Mouse (Mus musculus) CH12.LX (cell line): ENCODE measurements around the gene Nudt21. TPM values are rescaled to one million over a fixed set of nuclear protein-coding genes. Genes with fewer than 3 reads are reported as not detected.

Source experiments
- DNase-seq: peaks from one replicate; pipeline ENCODE4 v3.0.0-alpha.2; 2013; ENCODE audit errors: extremely low read depth
- H3K27ac ChIP-seq: 2 replicates; pipeline ENCODE4 v1.5.1; 2012; ENCODE audit warnings: low read depth, mild to moderate bottlenecking, control low read depth, moderate library complexity; ENCODE audit not compliant: insufficient read depth
- H3K27me3 ChIP-seq: replicated peaks from 2 replicates; pipeline ENCODE3; 2012; ENCODE audit warnings: inconsistent platforms
- H3K36me3 ChIP-seq, 2 experiments: replicated peaks in 1 of 2; 2 replicates each; pipeline versions ENCODE3 to v1.6.1; 2012; ENCODE audit warnings: inconsistent platforms in 1 of 2, low read length in 1 of 2, mild to moderate bottlenecking in 1 of 2, mixed read lengths in 1 of 2, moderate library complexity in 1 of 2; ENCODE audit not compliant: control insufficient read depth in 1 of 2, insufficient read depth in 1 of 2
- H3K4me1 ChIP-seq, 2 experiments: 2 replicates each; pipeline ENCODE4 v1.6.1; 2012; ENCODE audit warnings: inconsistent platforms in 1 of 2, moderate library complexity in 1 of 2; ENCODE audit not compliant: insufficient read depth in 2 of 2, control insufficient read depth in 1 of 2
- H3K4me2 ChIP-seq: 2 replicates; pipeline ENCODE4 v1.6.1; 2012; ENCODE audit warnings: low read depth, mild to moderate bottlenecking, control low read depth; ENCODE audit not compliant: poor library complexity, insufficient read depth, severe bottlenecking
- H3K4me3 ChIP-seq, 3 experiments: fragments of 150-350 bp in 1 of 3; sonication (generic) in 1 of 3; replicated peaks in 1 of 3; 2 replicates each; pipeline versions ENCODE3 to v1.5.1; 2011 to 2012; ENCODE audit warnings: low read depth in 2 of 3, low read length in 2 of 3, mild to moderate bottlenecking in 2 of 3, moderate library complexity in 2 of 3, control low read depth in 1 of 3, improper control_type of control experiment in 1 of 3, inconsistent platforms in 1 of 3, mixed read lengths in 1 of 3; ENCODE audit not compliant: poor library complexity in 1 of 3
- H3K79me2 ChIP-seq: replicated peaks from 2 replicates; pipeline ENCODE4 v1.6.1; 2012; ENCODE audit warnings: mild to moderate bottlenecking, moderate library complexity; ENCODE audit not compliant: control insufficient read depth, poor library complexity, insufficient read depth, severe bottlenecking; ENCODE audit errors: extremely low read depth
- H3K9ac ChIP-seq: 2 replicates; pipeline ENCODE4 v1.6.1; 2012; ENCODE audit warnings: low read depth, mild to moderate bottlenecking, control low read depth, moderate library complexity; ENCODE audit not compliant: insufficient read depth
- H3K9me3 ChIP-seq: replicated peaks from 2 replicates; pipeline ENCODE3; 2012; ENCODE audit warnings: low read length, inconsistent platforms, mixed read lengths
- BHLHE40 ChIP-seq: IDR thresholded peaks from 2 replicates; pipeline ENCODE4 v1.6.1; 2011; ENCODE audit warnings: mild to moderate bottlenecking, low read depth, low read length, improper control_type of control experiment
- CTCF ChIP-seq, 2 experiments: IDR thresholded peaks in 1 of 2; conservative IDR thresholded peaks in 1 of 2; 2 replicates each; pipeline ENCODE4 v1.5.1; 2011 to 2012; ENCODE audit warnings: low read depth in 2 of 2, low read length in 2 of 2, improper control_type of control experiment in 1 of 2, inconsistent platforms in 1 of 2, mild to moderate bottlenecking in 1 of 2, moderate library complexity in 1 of 2
- ELF1 ChIP-seq: IDR thresholded peaks from 2 replicates; pipeline ENCODE4 v1.6.1; 2014; ENCODE audit warnings: low read depth, mild to moderate bottlenecking, inconsistent platforms, low read length, improper control_type of control experiment
- ETS1 ChIP-seq: conservative IDR thresholded peaks from 2 replicates; pipeline ENCODE4 v1.6.1; 2012; ENCODE audit warnings: low read depth, mild to moderate bottlenecking, inconsistent platforms, low read length, improper control_type of control experiment, moderate library complexity
- GABPA ChIP-seq: IDR thresholded peaks from 2 replicates; pipeline ENCODE4 v1.6.1; 2012; ENCODE audit warnings: low read depth, low read length, improper control_type of control experiment, inconsistent platforms; ENCODE audit not compliant: insufficient replicate concordance
- HCFC1 ChIP-seq: IDR thresholded peaks from 2 replicates; pipeline ENCODE4 v1.6.1; 2012; ENCODE audit warnings: low read depth, mild to moderate bottlenecking, inconsistent platforms, low read length, improper control_type of control experiment
- IRF4 ChIP-seq: IDR thresholded peaks from 2 replicates; pipeline ENCODE4 v1.6.1; 2014; ENCODE audit warnings: low read depth, mild to moderate bottlenecking, inconsistent platforms, low read length, improper control_type of control experiment
- JUN ChIP-seq: IDR thresholded peaks from 2 replicates; pipeline ENCODE4 v1.6.1; 2011; ENCODE audit warnings: low read depth, mild to moderate bottlenecking, low read length, improper control_type of control experiment, moderate library complexity; ENCODE audit not compliant: insufficient read depth
- JUND ChIP-seq: conservative IDR thresholded peaks from 2 replicates; pipeline ENCODE4 v1.6.1; 2011; ENCODE audit warnings: low read depth, low read length, improper control_type of control experiment
- KAT2A ChIP-seq: IDR thresholded peaks from 2 replicates; pipeline ENCODE4 v1.6.1; 2012; ENCODE audit warnings: low read length, improper control_type of control experiment, inconsistent platforms; ENCODE audit not compliant: insufficient replicate concordance
- MAFK ChIP-seq: IDR thresholded peaks from 2 replicates; pipeline ENCODE4 v1.6.1; 2011; ENCODE audit warnings: low read length, improper control_type of control experiment; ENCODE audit not compliant: insufficient replicate concordance
- MAZ ChIP-seq: IDR thresholded peaks from 2 replicates; pipeline ENCODE4 v1.6.1; 2012; ENCODE audit warnings: low read depth, mild to moderate bottlenecking, inconsistent platforms, low read length, improper control_type of control experiment, moderate library complexity
- MXI1 ChIP-seq: IDR thresholded peaks from 2 replicates; pipeline ENCODE4 v1.6.1; 2011; ENCODE audit warnings: mild to moderate bottlenecking, low read depth, low read length, improper control_type of control experiment
- MYC ChIP-seq: IDR thresholded peaks from 2 replicates; pipeline ENCODE4 v1.6.1; 2011; ENCODE audit warnings: low read depth, mild to moderate bottlenecking, improper control_type of control experiment, low read length
- NRF1 ChIP-seq: IDR thresholded peaks from 2 replicates; pipeline ENCODE4 v1.6.1; 2014; ENCODE audit warnings: low read depth, mild to moderate bottlenecking, inconsistent platforms, low read length, improper control_type of control experiment, moderate library complexity
- PAX5 ChIP-seq: IDR thresholded peaks from 2 replicates; pipeline ENCODE4 v1.6.1; 2012; ENCODE audit warnings: low read length, inconsistent platforms, mixed read lengths
- RAD21 ChIP-seq: IDR thresholded peaks from 2 replicates; pipeline ENCODE4 v1.6.1; 2011; ENCODE audit warnings: low read depth, mild to moderate bottlenecking, low read length, improper control_type of control experiment, moderate library complexity
- RCOR1 ChIP-seq: conservative IDR thresholded peaks from 2 replicates; pipeline ENCODE4 v1.6.1; 2012; ENCODE audit warnings: low read depth, mild to moderate bottlenecking, inconsistent platforms, low read length, improper control_type of control experiment
- SIN3A ChIP-seq: IDR thresholded peaks from 2 replicates; pipeline ENCODE4 v1.6.1; 2012; ENCODE audit warnings: low read length, improper control_type of control experiment, inconsistent platforms
- TBP ChIP-seq: conservative IDR thresholded peaks from 2 replicates; pipeline ENCODE4 v1.6.1; 2011; ENCODE audit warnings: low read depth, low read length, improper control_type of control experiment
- TCF12 ChIP-seq: IDR thresholded peaks from 2 replicates; pipeline ENCODE4 v1.6.1; 2014; ENCODE audit warnings: low read depth, mild to moderate bottlenecking, inconsistent platforms, low read length, improper control_type of control experiment
- UBTF ChIP-seq: IDR thresholded peaks from 2 replicates; pipeline ENCODE4 v1.6.1; 2012; ENCODE audit warnings: low read depth, mild to moderate bottlenecking, inconsistent platforms, low read length, improper control_type of control experiment, moderate library complexity
- USF1 ChIP-seq: IDR thresholded peaks from 2 replicates; pipeline ENCODE4 v1.6.1; 2014; ENCODE audit warnings: low read depth, mild to moderate bottlenecking, inconsistent platforms, low read length, improper control_type of control experiment
- USF2 ChIP-seq: conservative IDR thresholded peaks from 2 replicates; pipeline ENCODE4 v1.6.1; 2011; ENCODE audit warnings: low read depth, low read length, improper control_type of control experiment
- ZKSCAN1 ChIP-seq: IDR thresholded peaks from 2 replicates; pipeline ENCODE4 v1.6.1; 2012; ENCODE audit warnings: low read depth, inconsistent platforms, low read length, improper control_type of control experiment, borderline replicate concordance
- ZMIZ1 ChIP-seq: IDR thresholded peaks from 2 replicates; pipeline ENCODE4 v1.6.1; 2012; ENCODE audit warnings: low read depth, mild to moderate bottlenecking, inconsistent platforms, low read length, improper control_type of control experiment
- ZNF384 ChIP-seq: IDR thresholded peaks from 2 replicates; pipeline ENCODE4 v1.6.1; 2012; ENCODE audit warnings: low read depth, low read length, improper control_type of control experiment, inconsistent platforms
- dilution Hi-C: fragments of 300-500 bp; cut with MboI; formaldehyde crosslinking; loops from 2 replicates; pipeline ENCODE4 v1.14.3; 2020; ENCODE audit warnings: low sequenced_read_pairs; ENCODE audit not compliant: extremely low pct_unique_long_range_greater_than_20kb, extremely low pct_ligation_motif_present
- in situ Hi-C: fragments of 300-500 bp; cut with MboI; formaldehyde crosslinking; loops from 3 replicates; pipeline ENCODE4 v1.14.3; 2019; ENCODE audit warnings: low sequenced_read_pairs, low pct_ligation_motif_present, low pct_unique_long_range_greater_than_20kb, mixed read lengths
- polyA plus RNA-seq: library from polyadenylated mRNA; unstranded; fragments of >175 nt; gene quantifications from 2 replicates; pipeline ENCODE4 v1.2.1, GENCODE M21; 2012; ENCODE audit warnings: low read depth; ENCODE audit not compliant: insufficient read length
- total RNA-seq, 2 experiments: library from RNA; depleted of rRNA; stranded (reverse); fragments of 300-350 nt in 1 of 2; fragments of >200 nt in 1 of 2; gene quantifications; 2 replicates each; pipeline ENCODE4 v1.2.3; 2012 to 2014

The Nudt21 gene
- total and polyA plus RNA-seq, 3 experiments = 91.0 to 247 (median 142) TPM

DNA sequence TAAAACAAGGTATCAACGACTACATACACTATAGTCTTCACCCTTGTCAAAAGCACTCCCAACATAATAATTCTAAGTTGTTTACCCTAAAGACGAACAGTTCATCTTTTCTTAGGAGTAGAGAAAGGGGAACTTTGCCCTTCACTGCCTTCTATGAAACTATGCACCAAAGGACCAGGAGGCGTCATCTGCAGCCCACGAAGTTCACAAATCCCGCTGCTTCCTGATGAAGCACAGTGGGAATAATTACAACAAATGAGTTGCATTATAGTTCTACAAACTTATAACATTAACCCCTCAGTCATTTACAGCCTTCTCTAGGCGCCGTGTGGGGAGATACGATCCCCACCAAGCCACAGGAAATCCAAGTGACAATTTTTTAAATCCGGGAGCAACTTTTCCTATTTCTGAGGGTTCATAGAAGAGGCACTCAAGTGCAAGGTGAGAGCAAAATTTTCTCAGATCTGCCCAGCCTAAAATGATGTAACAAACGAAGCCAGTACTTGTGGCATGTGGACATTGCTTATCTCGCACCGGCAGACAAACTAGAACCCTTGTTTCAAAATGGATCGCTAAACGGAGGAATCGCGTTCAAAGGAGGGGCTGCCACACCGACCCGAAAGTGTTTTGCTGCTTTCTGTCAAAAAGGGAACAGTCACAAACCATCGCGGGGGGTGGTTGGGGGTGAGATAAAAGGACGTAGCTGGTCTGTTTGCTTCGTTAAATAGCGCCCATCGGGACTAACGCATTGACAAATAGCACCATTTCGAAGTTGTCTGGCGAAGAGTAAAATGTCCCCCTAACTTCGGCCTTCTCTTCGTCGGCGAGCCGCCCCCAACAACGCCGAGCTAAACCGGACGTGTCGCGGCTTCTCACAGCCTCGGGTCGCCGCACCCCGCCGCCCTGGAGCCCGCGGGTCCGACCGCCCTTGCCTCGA, 25.5 kb downstream of the Nudt21 start:
- peaks cover 3 to 15% of the 10 kb centered on the region in 2 experiments for H3K36me3 ChIP-seq
- no peaks in the 10 kb centered on the region for H3K9me3 ChIP-seq
- H3K27me3 ChIP-seq = no peaks in the 10 kb centered on the region
- peaks cover 7 to 31% of the 10 kb centered on the region in 2 experiments for H3K4me1 ChIP-seq
- peak overlapping the region; percentile 87 for H3K4me2 ChIP-seq
- H3K9ac ChIP-seq = peak overlapping the region; percentile 82
- TF ChIP-seq SIN3A = peak; percentile 58; the same call in 1 of the 2 replicates
- TF ChIP-seq NRF1 = no peak
- TF ChIP-seq MAZ = 0 out of 2 replicates have a peak, but pooled peaks have one; percentile 1
- TF ChIP-seq JUN = no peak
- dilution Hi-C loops (no loop called here), in situ Hi-C loops (no loop called here)
- H3K4me3 ChIP-seq = peak overlapping the region; percentile 68 to 96 (median 89)
- peak; percentile 24 for DNase-seq
- peak overlapping the region; percentile 76 for H3K27ac ChIP-seq
- peaks cover 49% of the 10 kb centered on the region for H3K79me2 ChIP-seq

DNA sequence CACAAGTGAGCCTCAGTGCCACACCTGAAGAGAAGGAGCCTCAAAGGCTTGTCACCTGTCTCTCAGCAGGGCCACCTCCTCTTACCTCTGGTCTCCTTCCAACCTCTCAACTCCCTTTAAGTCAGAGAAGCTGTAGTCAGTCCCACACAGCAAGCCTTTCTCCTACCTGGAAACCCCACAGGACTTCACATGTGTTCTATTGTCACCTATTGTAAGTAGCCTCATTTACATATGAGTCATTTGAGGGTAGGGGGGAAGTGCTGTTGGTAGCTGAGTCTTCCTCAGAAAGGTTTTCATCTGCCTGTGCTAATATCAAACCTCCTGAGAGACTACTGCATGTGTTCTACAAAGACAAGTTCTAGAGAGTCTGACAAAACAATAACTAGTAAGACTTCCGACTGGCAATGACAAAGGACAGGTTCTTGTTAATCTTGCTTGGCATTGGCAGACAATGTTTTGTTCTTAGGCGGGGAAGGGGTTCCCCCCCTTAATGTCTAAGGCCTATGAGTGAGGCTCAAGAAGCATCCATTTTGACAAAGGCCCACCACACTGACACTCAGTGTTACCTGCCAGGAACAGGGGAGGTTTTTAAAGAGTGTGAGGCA, 26.6 kb downstream of the Nudt21 start:
- Histone ChIP-seq H3K9me3 (no peaks in the 10 kb centered on the region), H3K79me2 (peaks cover 56% of the 10 kb centered on the region), H3K4me3 (peak overlapping the region; percentile 13 to 96 (median 68)), H3K4me1 (peaks cover 7 to 38% of the 10 kb centered on the region in 2 experiments), H3K4me2 (peak overlapping the region; percentile 97), H3K27ac (peak overlapping the region; percentile 67), H3K9ac (peak overlapping the region; percentile 82), H3K36me3 (peaks cover 3 to 21% of the 10 kb centered on the region in 2 experiments), H3K27me3 (no peaks in the 10 kb centered on the region)
- in situ Hi-C loops (no loop called here), dilution Hi-C loops (no loop called here)
- DNase-seq = peak; percentile 68
- TF ChIP-seq ETS1 = peak; percentile 77
- no peak for TF ChIP-seq ZNF384
- TF ChIP-seq IRF4 = peak; percentile 70
- TF ChIP-seq BHLHE40 = peak; percentile 39; the same call in 1 of the 2 replicates
- no peak for TF ChIP-seq UBTF
- no peak for TF ChIP-seq USF2
- TF ChIP-seq RCOR1 = peak; percentile 32; the same call in 1 of the 2 replicates
- 0 out of 2 replicates have a peak, but pooled peaks have one; percentile 2 for TF ChIP-seq HCFC1
- peak; percentile 62; the same call in 1 of the 2 replicates for TF ChIP-seq JUN
- no peak for TF ChIP-seq CTCF (conservative IDR thresholded peaks at IDR 0.05 in 1 of 2, IDR thresholded peaks at IDR 0.05 in 1 of 2; ENCODE audit: low read depth in 2 of 2, low read length in 2 of 2)
- TF ChIP-seq MAFK = no peak
- 0 out of 2 replicates have a peak, but pooled peaks have one; percentile 11 for TF ChIP-seq NRF1
- no peak for TF ChIP-seq USF1
- TF ChIP-seq ZMIZ1 = no peak
- no peak for TF ChIP-seq KAT2A
- TF ChIP-seq ZKSCAN1 = no peak
- peak; percentile 78; the same call in 1 of the 2 replicates for TF ChIP-seq SIN3A
- peak; percentile 55; the same call in 1 of the 2 replicates for TF ChIP-seq MXI1
- TF ChIP-seq RAD21 = no peak
- no peak for TF ChIP-seq GABPA
- TF ChIP-seq JUND = peak; percentile 62
- TF ChIP-seq PAX5 = no peak
- no peak for TF ChIP-seq ELF1
- peak; percentile 62 for TF ChIP-seq MYC
- TF ChIP-seq TCF12 = 0 out of 2 replicates have a peak, but pooled peaks have one; percentile 31
- TF ChIP-seq TBP = peak; percentile 70
- no peak; the same call in 1 of the 2 replicates for TF ChIP-seq MAZ
